Mouse (Mus musculus) heart, adult 2 months (tissue): ENCODE results near the gene Bud13.

Experiments
- CTCF ChIP-seq: fragments of 200-600 bp; IDR thresholded peaks from 2 replicates; pipeline ENCODE4 v1.8.1; 2022; ENCODE audit warnings: antibody characterized with exemption, mild to moderate bottlenecking, moderate library complexity
- POLR2A ChIP-seq: fragments of 200-500 bp; IDR thresholded peaks from 2 replicates; pipeline ENCODE4 v1.6.1; 2011; ENCODE audit warnings: mild to moderate bottlenecking, low read depth, low read length, control low read depth; ENCODE audit not compliant: insufficient read depth

DNA sequence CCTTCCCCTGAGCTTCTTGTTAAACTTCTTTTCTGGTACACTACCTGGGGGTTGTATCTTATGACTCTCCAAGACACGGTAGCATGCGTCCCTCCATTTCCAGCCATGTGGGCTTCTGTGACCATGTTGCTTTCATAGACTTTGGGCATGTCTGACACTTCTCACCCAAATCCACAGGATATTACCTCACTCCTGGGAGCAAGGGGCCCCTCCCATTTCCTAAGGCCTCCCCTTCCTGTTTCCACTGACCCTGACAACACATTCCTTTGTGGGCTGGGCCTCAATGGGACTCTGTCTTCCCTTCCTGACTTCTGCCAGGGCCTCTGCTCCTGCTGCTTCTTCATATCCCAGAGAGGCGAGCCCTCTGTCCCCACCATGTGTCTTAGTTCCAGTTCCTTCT lies 25.3 kb upstream of the Bud13 start:
- no peak for TF ChIP-seq CTCF
- TF ChIP-seq POLR2A, result no peak
